Mouse (Mus musculus) CH12.LX (cell line): ENCODE measurements around the gene Actrt2.

Experiments
- CTCF ChIP-seq, 2 experiments: IDR thresholded peaks in 1 of 2; conservative IDR thresholded peaks in 1 of 2; 2 replicates each; pipeline ENCODE4 v1.5.1; 2011 to 2012; ENCODE audit warnings: low read depth in 2 of 2, low read length in 2 of 2, improper control_type of control experiment in 1 of 2, inconsistent platforms in 1 of 2, mild to moderate bottlenecking in 1 of 2, moderate library complexity in 1 of 2
- E2F4 ChIP-seq: IDR thresholded peaks from 2 replicates; pipeline ENCODE4 v1.6.1; 2011; ENCODE audit warnings: low read depth, low read length, improper control_type of control experiment; ENCODE audit not compliant: insufficient replicate concordance
- EP300 ChIP-seq: IDR thresholded peaks from 2 replicates; pipeline ENCODE4 v1.6.1; 2011; ENCODE audit warnings: low read length, improper control_type of control experiment
- JUN ChIP-seq: IDR thresholded peaks from 2 replicates; pipeline ENCODE4 v1.6.1; 2011; ENCODE audit warnings: low read depth, mild to moderate bottlenecking, low read length, improper control_type of control experiment, moderate library complexity; ENCODE audit not compliant: insufficient read depth
- PAX5 ChIP-seq: IDR thresholded peaks from 2 replicates; pipeline ENCODE4 v1.6.1; 2012; ENCODE audit warnings: low read length, inconsistent platforms, mixed read lengths
- POLR2A ChIP-seq: IDR thresholded peaks from 2 replicates; pipeline ENCODE4 v1.6.1; 2011; ENCODE audit warnings: low read depth, mild to moderate bottlenecking, improper control_type of control experiment, low read length
- SIN3A ChIP-seq: IDR thresholded peaks from 2 replicates; pipeline ENCODE4 v1.6.1; 2012; ENCODE audit warnings: low read length, improper control_type of control experiment, inconsistent platforms
- ZKSCAN1 ChIP-seq: IDR thresholded peaks from 2 replicates; pipeline ENCODE4 v1.6.1; 2012; ENCODE audit warnings: low read depth, inconsistent platforms, low read length, improper control_type of control experiment, borderline replicate concordance

DNA sequence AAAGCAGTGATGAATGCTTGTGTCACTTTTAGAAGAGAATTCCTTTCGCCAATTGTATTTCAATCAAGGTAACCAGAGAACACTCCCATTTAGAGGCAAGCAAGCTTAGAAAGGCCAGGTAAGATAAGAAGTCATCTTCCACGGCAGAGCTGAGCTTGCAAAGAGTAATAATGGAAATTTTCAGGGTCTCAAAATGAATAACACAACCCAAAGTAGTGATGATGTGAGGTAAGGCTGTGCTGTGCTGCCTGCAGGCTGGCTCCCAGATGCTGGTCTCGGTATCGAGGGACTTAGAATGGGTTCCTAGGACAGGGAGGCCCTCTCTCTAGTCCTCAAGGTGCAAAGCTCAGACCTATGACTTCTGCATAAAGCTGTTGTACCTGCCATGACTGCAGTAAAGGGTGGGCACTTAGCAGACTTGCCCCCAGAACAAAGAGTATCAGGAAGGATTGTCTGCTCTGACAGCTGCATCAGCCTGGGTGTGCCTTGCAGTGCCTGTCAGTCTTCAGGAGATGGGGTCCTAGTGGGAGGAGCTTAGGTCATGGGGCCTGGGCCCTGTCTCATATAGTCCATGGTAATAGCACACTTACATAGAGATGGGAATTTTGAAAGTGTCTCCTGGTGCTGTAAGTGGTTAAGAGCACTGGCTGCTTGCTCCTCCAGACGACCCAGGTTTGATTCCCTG is 15.5 kb upstream of the Actrt2 start:
- TF ChIP-seq CTCF (conservative IDR thresholded peaks at IDR 0.05 in 1 of 2, IDR thresholded peaks at IDR 0.05 in 1 of 2; ENCODE audit: low read depth in 2 of 2, low read length in 2 of 2) = no peak
- no peak for TF ChIP-seq ZKSCAN1
- TF ChIP-seq JUN = no peak
- TF ChIP-seq POLR2A = no peak
- no peak for TF ChIP-seq SIN3A
- no peak for TF ChIP-seq PAX5
- no peak for TF ChIP-seq E2F4
- no peak for TF ChIP-seq EP300
